Mouse (Mus musculus) inflammation-experienced regulatory T-cells, adult 6 months (primary cell): ENCODE results near the gene Clmp. TPM values are rescaled to one million over a fixed set of nuclear protein-coding genes. Genes with fewer than 3 reads are reported as not detected.

Source experiments
- ATAC-seq: one replicate; pipeline ENCODE4 v1.8.0; 2017
- polyA plus RNA-seq, 3 experiments: library from polyadenylated mRNA; unstranded; fragments of 100-300 nt; shearing (Covaris generic); gene quantifications; one replicate each; pipeline ENCODE4 v1.2.1; 2017

The Clmp gene
- polyA plus RNA-seq = not detected

DNA sequence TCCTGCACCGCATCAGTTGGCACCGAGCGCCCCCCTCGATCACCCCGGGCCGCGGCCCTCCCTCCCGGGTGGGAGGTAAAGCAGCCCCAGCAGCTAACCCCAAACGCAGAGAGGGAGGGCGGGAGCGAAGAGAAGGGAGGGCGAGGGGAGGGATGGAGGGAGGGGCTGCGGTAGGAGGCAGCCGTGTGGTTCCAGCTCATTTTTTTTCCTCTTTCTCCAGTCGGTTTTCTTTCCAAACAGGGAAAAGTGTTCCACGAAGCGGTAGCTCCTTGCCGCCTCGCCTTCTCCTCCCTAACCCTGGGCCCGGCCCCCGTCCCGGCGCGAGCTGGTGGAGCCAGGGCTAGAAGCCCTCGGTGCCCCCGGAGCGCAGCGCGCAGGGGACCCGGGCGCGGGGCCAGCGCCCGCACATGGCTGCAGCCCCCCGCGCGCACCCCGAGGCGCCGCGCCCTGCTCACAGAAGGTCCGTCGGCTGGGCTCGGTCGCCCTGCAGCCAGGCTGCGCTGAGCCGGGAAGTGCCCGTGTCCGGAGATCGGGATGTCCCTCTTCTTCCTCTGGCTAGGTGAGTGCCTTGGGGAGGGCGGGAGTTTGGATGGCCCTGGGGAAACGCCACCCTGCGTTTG is at the start of gene Clmp:
TSS of gene Clmp (plus strand) at position 162 of the 620 bp plus-strand sequence.
- no peak for ATAC-seq

DNA sequence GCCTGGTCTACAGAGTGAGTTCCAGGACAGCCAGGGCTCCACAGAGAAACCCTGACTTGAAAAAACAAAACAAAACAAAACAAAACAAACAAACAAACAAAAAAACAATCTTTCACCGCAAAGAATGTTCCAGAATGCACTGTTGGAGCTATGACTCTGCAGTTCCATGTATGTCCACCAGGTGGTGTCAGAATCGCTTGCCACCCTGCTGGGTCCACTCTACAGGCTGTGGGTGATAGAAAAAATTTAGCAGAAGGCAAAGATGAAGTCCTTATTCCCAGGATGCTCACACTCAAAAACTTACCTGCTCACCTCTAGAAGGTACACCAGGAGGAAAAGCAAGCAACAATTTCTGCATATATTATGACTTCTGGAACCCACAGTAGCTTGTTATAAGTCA is 49.7 kb upstream of the Clmp start:
- ATAC-seq = peak; percentile 76

GRCm38 (mm10) chr9:40637705-40638393 is 47.9 kb upstream of the Clmp start:
- no peak for ATAC-seq

GRCm38 (mm10) chr9:40638394-40639049 is 47.2 kb upstream of the Clmp start:
- ATAC-seq = no peak

DNA sequence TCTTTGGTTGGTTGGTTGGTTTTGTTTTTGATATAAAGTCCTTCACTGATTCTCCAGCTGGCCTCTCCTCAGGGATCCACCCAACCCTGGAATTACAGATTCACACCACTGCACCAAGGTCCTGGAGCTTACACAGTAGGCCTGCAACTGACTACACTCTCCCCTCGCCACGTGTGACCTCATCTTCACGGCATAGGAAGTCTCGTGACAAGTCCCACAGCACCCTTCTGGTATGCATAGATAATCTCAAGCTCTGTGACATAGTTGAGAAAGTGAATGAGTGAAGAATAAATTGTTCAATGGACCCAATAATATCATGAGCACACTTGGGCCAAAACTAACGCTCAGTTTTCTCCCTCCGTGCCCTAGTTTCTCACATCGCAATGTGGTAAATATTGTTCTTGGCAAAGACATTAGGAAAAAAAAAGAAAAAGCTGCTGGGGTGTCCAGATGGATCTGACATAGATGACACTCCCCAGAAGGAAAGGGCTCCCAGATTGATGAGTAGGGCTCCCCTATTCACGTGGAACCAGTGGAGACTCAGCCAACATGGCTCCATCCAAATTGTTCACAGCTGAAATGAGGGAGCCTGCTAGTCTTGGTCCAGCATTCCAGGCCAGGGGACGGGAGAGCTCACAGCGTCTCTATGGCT is 46.1 kb upstream of the Clmp start:
- no peak for ATAC-seq

- ATAC-seq = no peak
Observed at GRCm38 (mm10) chr9:40641318-40641717, 44.4 kb upstream of the Clmp start.

DNA sequence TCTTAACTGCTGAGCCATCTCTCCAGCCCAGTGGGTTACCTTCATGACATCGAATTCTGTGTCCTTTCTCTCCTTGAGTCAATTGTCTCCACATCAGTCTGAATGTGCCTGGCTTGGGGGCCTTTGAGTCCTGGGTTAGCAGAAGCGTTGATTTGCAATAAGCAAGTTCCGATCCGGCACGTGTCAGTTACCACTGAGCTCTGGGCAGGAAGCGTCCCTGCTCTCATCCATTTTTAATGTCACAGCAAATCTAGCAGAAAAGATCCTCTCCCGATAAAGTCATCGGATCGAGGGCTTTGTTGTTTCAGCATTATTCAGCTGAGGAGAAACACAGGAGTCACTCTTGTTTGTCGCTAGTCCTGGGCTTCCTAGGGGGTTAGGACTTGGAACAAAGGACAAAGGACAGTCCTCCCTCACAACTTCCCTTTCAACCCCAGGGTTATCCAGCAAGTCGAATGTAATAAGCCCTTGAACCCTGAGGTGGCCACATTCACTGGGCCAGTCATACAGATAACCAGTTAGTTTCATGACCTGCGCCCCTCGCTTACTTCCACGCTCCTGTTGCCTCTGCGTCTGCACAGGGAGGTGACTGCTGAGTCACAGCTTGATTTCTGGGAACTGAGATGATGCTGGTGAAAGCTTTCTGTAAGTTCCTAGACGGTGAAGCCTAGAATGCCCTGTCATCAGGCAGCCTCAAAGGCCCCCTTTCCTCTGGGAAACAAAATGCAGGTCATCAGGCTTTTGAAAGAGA is 43.1 kb upstream of the Clmp start:
- ATAC-seq = no peak

- ATAC-seq = no peak
Observed at GRCm38 (mm10) chr9:40649444-40649843, 36.3 kb upstream of the Clmp start.

DNA sequence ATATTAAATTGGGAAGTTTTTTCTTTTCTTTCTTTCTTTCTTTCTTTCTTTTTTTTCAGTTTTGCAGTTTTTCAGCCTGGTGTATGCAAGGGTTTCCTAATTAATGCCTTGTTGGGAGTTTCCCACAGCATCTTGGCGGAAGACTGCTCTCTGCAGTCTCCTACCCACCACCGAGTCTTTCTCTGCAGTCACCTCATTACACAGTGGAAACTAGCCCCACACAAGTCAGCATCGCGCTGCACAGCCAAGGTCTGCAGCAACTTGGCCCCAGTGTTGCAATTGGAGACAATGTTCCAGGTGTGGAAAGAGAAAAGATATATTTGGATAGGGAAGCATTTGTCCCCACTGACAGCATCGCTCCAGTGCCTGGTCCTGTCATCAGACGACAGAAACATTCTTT is 35.8 kb upstream of the Clmp start:
- no peak for ATAC-seq

DNA sequence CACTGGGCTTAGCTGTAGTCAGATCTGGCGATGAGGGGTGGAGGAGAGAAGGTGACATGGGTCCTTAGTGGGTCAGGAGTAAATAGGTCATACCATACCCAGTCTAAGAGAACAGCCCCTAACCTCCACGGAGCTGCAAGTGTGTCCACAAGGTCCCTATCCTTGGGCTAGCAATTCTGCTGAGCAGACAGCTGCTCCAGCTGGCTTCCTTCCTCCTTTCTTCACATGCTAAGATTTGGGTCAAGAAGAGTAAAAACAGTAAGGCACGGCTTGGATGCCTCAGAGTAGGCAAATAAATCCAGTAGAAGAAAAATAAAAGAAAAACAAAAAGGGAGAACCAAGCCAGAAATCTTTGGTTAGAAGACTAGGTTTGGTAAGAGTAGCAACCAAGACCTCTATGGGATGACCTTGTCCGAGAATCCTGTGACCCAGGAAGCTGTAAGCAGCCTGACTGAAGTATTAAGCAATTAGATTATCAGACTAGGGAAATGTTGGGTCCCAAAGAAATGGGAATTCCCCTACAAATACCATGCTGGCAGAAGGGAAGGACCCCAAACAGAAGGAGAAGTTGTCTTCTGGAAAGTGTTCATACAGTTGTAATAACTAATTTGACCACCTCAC is 34.4 kb upstream of the Clmp start:
- no peak for ATAC-seq

GRCm38 (mm10) chr9:40652757-40653156 is 33.0 kb upstream of the Clmp start:
- ATAC-seq = no peak

- no peak for ATAC-seq
Observed at GRCm38 (mm10) chr9:40666190-40666803, 19.5 kb upstream of the Clmp start.

GRCm38 (mm10) chr9:40670313-40670712 is 15.4 kb upstream of the Clmp start, which contains the start of gene Gm21915:
Gm21915 (plus strand) TSS chr9:40670613.
- ATAC-seq = no peak

DNA sequence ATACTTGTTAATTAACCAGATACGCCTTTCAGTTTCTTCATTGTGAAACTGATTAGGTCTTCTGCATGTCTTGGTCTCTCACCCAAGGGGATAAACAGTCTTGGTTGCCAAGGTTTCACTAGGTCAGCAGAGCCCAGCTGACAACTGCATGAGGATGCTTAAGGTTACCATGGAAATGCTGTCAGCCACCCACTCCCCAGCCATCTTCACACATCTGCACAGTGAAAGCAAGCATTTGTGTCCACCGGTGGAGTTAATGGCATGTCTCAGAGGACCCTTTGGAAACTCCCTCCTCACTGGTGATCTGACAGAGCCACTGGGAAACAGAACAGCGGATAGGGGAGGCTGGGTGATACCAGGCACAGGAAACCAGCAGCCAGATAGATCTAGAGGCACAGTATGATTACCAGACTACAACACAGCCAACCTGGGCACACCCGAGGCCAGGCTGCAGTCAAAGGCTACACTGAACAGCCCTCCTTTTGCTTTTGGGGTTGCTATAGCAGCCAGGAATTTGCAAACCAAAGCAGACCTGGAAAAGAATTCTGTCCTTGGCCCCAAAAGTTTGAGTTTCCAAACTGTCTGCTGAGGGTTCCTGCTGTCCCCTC is 14.3 kb upstream of the Clmp start:
- no peak for ATAC-seq

DNA sequence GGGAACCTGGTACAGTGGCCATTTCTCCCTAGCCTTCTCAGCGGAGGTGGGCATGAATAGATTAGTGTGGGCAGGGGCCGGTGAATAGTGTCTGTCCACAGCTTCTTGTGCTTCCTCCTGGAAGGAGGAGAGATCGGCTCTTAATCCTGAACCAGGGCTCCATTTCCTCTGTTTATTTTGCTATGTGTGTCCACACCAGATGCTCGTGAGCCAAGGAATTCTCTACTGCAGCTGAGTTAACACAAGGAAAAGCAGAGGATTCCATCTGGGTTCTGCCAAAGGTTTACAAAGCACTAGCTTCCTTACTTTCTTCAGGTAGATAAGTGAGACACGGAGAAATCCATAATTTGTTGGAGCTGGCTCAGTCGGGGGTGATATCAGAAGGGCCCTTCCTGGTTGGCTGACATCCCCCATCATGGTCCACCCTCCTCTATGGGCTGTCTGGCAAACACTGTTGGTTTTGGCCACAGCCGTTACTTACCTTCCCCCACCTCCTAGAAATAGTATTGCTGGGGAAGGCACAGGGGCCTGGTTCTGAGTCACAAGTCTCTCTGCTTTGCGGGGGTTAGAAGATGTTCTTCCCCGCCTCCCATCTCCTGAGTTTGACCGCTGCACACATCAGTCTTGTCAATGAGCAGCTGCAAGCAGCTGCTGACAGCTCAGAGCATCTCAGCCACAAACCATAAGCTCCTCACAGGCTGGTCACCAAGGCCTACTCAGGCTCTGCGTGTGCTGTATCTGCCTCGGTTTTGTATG is 10.4 kb upstream of the Clmp start:
- ATAC-seq = no peak

- ATAC-seq = no peak
Observed at GRCm38 (mm10) chr9:40678653-40679052, 7.1 kb upstream of the Clmp start.

- ATAC-seq = no peak
Observed at GRCm38 (mm10) chr9:40686421-40686899, 698 bp downstream of the Clmp start.

DNA sequence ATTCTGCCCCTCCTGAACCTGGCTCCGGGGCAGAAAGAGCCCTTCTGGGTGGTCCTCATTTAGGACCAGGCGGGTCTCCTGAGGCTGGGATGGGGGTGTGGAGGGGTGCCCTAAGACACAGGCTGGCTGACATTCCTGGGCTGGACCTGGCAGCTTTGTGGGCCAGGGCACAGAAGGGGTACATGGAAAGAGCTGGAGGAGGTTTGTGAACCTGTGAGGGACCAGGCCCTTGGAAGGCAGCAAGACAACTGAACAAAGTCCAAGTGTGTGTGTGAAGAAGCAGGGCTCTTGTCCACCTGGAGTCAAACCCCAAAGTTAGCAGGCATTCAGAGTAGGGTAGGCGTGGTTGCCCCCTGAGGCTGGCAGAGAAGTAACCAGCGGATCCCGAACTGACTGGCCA is 1.3 kb downstream of the Clmp start:
- no peak for ATAC-seq

DNA sequence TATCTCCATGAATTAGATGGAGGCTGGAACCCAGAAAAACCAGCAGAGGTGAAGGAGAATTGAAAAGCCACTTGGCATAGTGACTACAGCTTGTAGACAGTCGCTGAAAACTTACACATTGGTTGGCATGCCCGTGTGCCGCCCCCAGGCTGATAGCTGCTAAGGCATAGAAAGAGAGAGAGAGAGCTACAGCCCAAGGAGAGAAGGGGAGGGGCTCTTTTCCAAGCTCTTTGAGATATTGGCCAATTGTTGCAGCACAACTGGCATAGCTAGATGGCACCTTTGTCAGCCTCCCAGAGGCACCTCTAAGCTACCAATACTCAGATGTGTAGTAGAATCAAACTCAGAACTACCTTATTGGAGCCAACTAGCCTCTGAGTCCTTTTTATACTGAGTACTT is 1.8 kb downstream of the Clmp start:
- no peak for ATAC-seq

DNA sequence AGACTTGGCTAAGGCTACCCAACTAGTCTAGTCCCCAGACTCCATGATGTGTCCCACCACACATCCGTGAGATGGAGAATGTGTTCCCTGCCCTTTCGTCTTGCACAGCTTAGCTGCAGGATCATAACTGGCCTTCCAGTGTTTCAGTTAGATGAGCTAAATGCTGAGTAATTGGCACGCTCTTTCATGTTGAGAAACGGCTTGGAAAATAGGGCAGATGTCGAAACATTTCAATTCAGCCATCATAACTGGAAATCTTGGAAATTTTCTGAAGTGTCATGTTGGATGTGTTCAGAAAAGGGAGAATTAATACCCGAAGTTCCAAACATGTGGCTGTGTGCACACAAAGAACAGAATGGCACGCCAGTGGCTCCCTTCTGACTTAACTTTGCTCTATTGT is 4.7 kb downstream of the Clmp start:
- no peak for ATAC-seq
